Mouse (Mus musculus): ENCODE data around the gene Zfp551. TPM values are rescaled to one million over a fixed set of nuclear protein-coding genes. Genes with fewer than 3 reads are reported as not detected.

The Zfp551 gene
- polyA plus RNA-seq (2012; rRNA removed) = 2.8 and 3.7 TPM in 2 replicates

- peak; percentile 25 to 67 for DNase-seq (ENCODE audit: extremely low spot score in 1 of 2, low spot score in 1 of 2)
These were observed at the start of gene Zfp551 for GRCm38 (mm10) chr7:12422245-12422849. Zfp551 (minus strand) TSS chr7:12422751.

- DNase-seq (ENCODE audit: extremely low spot score in 1 of 2, low spot score in 1 of 2) = no peak
These were observed 304 bp upstream of the Zfp551 start for GRCm38 (mm10) chr7:12422855-12423254.

GRCm38 (mm10) chr7:12421741-12422140 is 810 bp downstream of the Zfp551 start:
- DNase-seq (ENCODE audit: extremely low spot score in 1 of 2, low spot score in 1 of 2) = peak in 1 of 2 experiments; percentile 1

GRCm38 (mm10) chr7:12369173-12369572 is 53.4 kb downstream of the Zfp551 start, which contains the start of gene Vmn1r84:
Vmn1r84 (minus strand) TSS chr7:12369273.
- no peak for DNase-seq (ENCODE audit: extremely low spot score in 1 of 2, low spot score in 1 of 2)

Other genes starting within 250 kb of the Zfp551 start
- not detected in 2 replicates for gene Vmn1r80, start 233.5 kb downstream of the Zfp551 start, polyA plus RNA-seq (2012; rRNA removed)
- not detected in 2 replicates for gene Vmn1r81, start 154.5 kb downstream of the Zfp551 start, polyA plus RNA-seq (2012; rRNA removed)
- not detected in 2 replicates for gene Vmn1r82, start 122.3 kb downstream of the Zfp551 start, polyA plus RNA-seq (2012; rRNA removed)
- not detected in 2 replicates for gene Vmn1r83, start 93.3 kb downstream of the Zfp551 start, polyA plus RNA-seq (2012; rRNA removed)
- gene Vmn1r84, start 53.5 kb downstream of the Zfp551 start, polyA plus RNA-seq (2012; rRNA removed) = not detected in 2 replicates
- 8.6 and 9.4 TPM in 2 replicates for gene Zfp606, start 55.5 kb upstream of the Zfp551 start, polyA plus RNA-seq (2012; rRNA removed)
- not detected in 2 replicates for gene 2900092C05Rik, start 89.8 kb upstream of the Zfp551 start, polyA plus RNA-seq (2012; rRNA removed)
- gene Vmn2r53, start 186.0 kb upstream of the Zfp551 start, polyA plus RNA-seq (2012; rRNA removed) = 0.02 TPM in 2 replicates
- 0.06 TPM in 1 of 2 replicates, not detected in the other for gene Vmn2r54, start 217.6 kb upstream of the Zfp551 start, polyA plus RNA-seq (2012; rRNA removed)

Measured in frontal cortex, adult 2 months (tissue).